Mouse (Mus musculus): ENCODE results near the gene Rdh16f1. TPM values are rescaled to one million over a fixed set of nuclear protein-coding genes. Genes with fewer than 3 reads are reported as not detected.
"Not testable (repeated sequence)": the region's sequence is repeated elsewhere in the genome, so short reads cannot be mapped to it uniquely, and the experiment has no call there.

Rdh16f1 gene
- total RNA-seq, 1 experiment from 2014 or later: 2.6 TPM

DNA sequence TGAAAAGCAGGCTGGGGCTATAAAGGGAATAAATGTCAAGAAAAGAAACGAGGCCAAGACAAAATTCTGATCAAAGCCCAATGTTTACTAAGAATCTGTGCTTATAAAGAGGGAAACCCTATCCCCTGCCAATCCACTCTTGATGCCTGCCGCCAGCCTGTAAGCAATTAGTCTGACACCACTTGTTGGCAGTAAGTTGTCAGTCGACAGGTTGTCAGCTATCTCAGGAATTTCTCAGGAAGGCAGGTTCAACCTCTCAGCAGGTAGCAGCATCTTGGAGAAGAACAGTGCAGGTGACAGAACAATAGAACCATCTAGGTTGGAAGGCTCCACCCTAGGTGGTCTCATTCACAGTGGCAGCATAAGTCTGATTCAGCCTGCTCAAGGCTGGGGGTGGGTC, 69.5 kb downstream of the Rdh16f1 start:
- no peak for DNase-seq

- DNase-seq: not testable (repeated sequence)
Observed at GRCm38 (mm10) chr10:127834186-127834585, 74.6 kb downstream of the Rdh16f1 start.

GRCm38 (mm10) chr10:127835292-127835691, 75.7 kb downstream of the Rdh16f1 start:
- DNase-seq: no peak

DNA sequence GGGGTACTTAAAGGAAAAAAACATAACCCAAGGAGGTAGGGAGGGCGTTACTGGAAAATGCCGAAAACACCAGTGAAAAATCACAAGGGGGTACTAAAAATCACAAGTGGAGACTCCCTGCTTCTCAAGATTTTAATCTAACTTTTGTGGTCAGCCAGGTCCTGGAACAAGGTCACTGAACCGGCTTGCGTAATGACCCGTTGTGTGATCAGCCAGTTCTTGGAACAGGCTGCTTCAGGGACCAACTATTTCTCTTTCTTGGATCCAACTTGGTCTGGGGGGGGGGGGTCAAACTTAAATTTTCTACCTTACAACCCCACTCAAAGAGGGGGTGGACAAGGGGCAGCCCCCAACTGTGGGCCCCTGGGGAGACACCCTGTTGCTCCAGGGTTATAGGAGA, 78.2 kb downstream of the Rdh16f1 start:
- DNase-seq: peak; percentile 24

- no peak for DNase-seq
Observed at GRCm38 (mm10) chr10:127838539-127838938, 79.0 kb downstream of the Rdh16f1 start.

DNA sequence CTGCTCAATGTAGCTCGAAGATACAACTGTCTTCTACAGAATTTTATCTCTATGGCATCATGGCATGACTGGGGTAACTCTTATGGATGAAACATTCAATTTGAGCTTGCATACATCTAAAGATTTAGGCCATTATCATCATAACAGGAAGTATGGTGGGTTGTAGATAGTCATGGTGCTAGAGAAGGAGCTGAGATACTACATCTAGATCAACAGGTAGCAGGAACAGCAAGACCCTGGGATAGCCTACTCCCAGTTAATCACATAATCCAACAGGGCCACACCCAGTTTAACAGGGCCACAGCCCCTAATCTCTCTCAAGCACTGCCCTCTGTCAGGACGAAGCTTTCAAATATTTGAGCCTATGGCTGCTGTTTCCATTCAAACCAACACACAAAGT, 81.2 kb downstream of the Rdh16f1 start:
- no peak for DNase-seq

Other genes starting within 250 kb of the Rdh16f1 start
- 53.5 and 55.7 TPM in 2 replicates for gene Ndufa4l2, start 244.8 kb upstream of the Rdh16f1 start, total RNA-seq (2021)
- 50.9 and 57.3 TPM in 2 replicates for gene Shmt2, start 237.3 kb upstream of the Rdh16f1 start, total RNA-seq (2021)
- 7.4 and 8.0 TPM in 2 replicates for gene Nxph4, start 225.2 kb upstream of the Rdh16f1 start, total RNA-seq (2021)
- gene Lrp1, start 138.6 kb upstream of the Rdh16f1 start, total RNA-seq (2021): 138 and 201 TPM in 2 replicates
- gene Stat6, start 116.8 kb upstream of the Rdh16f1 start, total RNA-seq (2021): 75.0 and 89.4 TPM in 2 replicates
- 9.2 and 9.4 TPM in 2 replicates for gene Nemp1, start 92.9 kb upstream of the Rdh16f1 start, total RNA-seq (2021)
- gene Nab2, start 91.2 kb upstream of the Rdh16f1 start, total RNA-seq (2021): 23.7 and 24.6 TPM in 2 replicates
- 1.5 and 1.9 TPM in 2 replicates for gene Myo1a, start 54.6 kb upstream of the Rdh16f1 start, total RNA-seq (2021)
- not detected in 2 replicates for gene Tac2, start 35.3 kb upstream of the Rdh16f1 start, total RNA-seq (2021)
- 11.6 and 12.2 TPM in 2 replicates for gene Zbtb39, start 20.2 kb upstream of the Rdh16f1 start, total RNA-seq (2021)
- 12.0 and 14.2 TPM in 2 replicates for gene Gpr182, start 8.1 kb upstream of the Rdh16f1 start, total RNA-seq (2021)
- 0.94 and 1.9 TPM in 2 replicates for gene Rdh1, start 66 bp upstream of the Rdh16f1 start, total RNA-seq (2021)
- 1.5 and 21.4 TPM in 2 replicates for gene Rdh9, start 16.6 kb downstream of the Rdh16f1 start, total RNA-seq (2021)
- 0.64 and 1.7 TPM in 2 replicates for gene Rdh16, start 41.4 kb downstream of the Rdh16f1 start, total RNA-seq (2021)
- not detected in 2 replicates for gene Rdh19, start 90.1 kb downstream of the Rdh16f1 start, total RNA-seq (2021)
- 1.4 TPM in 1 of 2 replicates, not detected in the other for gene Rdh16f2, start 106.7 kb downstream of the Rdh16f1 start, total RNA-seq (2021)
- gene Rdh7, start 129.0 kb downstream of the Rdh16f1 start, total RNA-seq (2021): 3.9 and 81.0 TPM in 2 replicates
- 0.56 and 1.7 TPM in 2 replicates for gene Sdr9c7, start 138.7 kb downstream of the Rdh16f1 start, total RNA-seq (2021)
- gene Hsd17b6, start 247.8 kb downstream of the Rdh16f1 start, total RNA-seq (2021): 0.56 and 7.7 TPM in 2 replicates